Mouse (Mus musculus) brain, embryonic 14.5 days (tissue): Measurements from ENCODE around the gene Poc1a.

Source experiments
- CTCF ChIP-seq: fragments of 200-500 bp; IDR thresholded peaks from 2 replicates; pipeline ENCODE4 v1.5.1; 2012; ENCODE audit warnings: inconsistent platforms, mild to moderate bottlenecking, moderate library complexity, borderline replicate concordance; ENCODE audit not compliant: insufficient read depth, insufficient read length; ENCODE audit errors: extremely low read depth
- POLR2A ChIP-seq: fragments of 200-500 bp; IDR thresholded peaks from 2 replicates; pipeline ENCODE4 v1.6.1; 2012; ENCODE audit warnings: mild to moderate bottlenecking, inconsistent platforms, borderline replicate concordance; ENCODE audit not compliant: poor library complexity, insufficient read depth, insufficient read length, severe bottlenecking; ENCODE audit errors: extremely low read depth

GRCm38 (mm10) chr9:106236156-106236817, 44.6 kb upstream of the Poc1a start:
- TF ChIP-seq POLR2A (no peak), CTCF (no peak)
